Mouse (Mus musculus): ENCODE results near the gene Gm10377.
"Not testable (repeated sequence)": the region's sequence is repeated elsewhere in the genome, so short reads cannot be mapped to it uniquely, and the experiment has no call there.

DNA sequence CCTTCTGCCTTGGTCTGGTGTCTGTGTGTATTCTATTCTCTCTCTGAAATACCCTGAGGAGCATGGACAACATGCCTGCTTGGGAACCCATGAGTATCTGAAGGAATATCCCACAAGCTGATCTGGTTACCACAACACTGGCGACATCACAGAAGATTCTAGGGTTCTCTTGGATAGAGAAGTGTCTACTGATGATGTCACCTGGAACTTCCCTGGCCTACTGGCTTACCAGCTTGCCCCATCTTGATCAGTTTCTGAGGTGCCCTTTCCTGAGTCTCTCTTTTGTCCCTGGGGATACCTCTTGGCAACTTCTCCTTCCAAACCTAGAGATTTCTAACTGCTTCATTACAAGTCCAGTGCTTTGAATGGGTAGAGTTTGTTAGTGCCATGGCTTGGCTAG lies 29.1 kb downstream of the Gm10377 start, which contains the start of gene Gm3015:
- not testable (repeated sequence) for TF ChIP-seq CTCF (IDR thresholded peaks at IDR 0.05; ENCODE audit: control insufficient read depth, insufficient read depth, insufficient read length); CEBPB (IDR thresholded peaks at IDR 0.05; ENCODE audit: low read depth); MAX (IDR thresholded peaks at IDR 0.05)
